Comparison of ENCODE assay signal across 9 mouse cellular contexts in genomic region chr2:77709206-77709794, GRCm38 (mm10).
DNase-seq lines count a peak whose midpoint lies in the region; ATAC-seq and TF ChIP-seq lines count a peak whose summit lies in the region.
"Had no signal": no experiment of that assay in that cellular context is flagged by ENCODE, and none has a peak within 500 bp of the region (broad histone marks: within the 10 kb centered on the region; RNA-seq: fewer than 3 reads in every experiment).

No protein-coding gene starts in this region.

- H3K4me1 ChIP-seq in embryonic facial prominence, embryonic 10.5 days, result no peaks in the 10 kb centered on the region
- peaks cover 12% of the 10 kb centered on the region for H3K4me1 ChIP-seq in hindbrain, embryonic 10.5 days (replicated peaks)
- 0 out of 2 replicates have a peak, but pooled peaks cover 5% of the 10 kb centered on the region for H3K4me1 ChIP-seq in midbrain, embryonic 14.5 days (ENCODE audit: control insufficient read depth, insufficient read depth, low read length)

- peak; percentile 43 to 44 for DNase-seq in cerebellum, adult 18-20 months
- no peak for DNase-seq in cerebellum, adult 11-12 months
- peak; percentile 27 for DNase-seq in MN1 (ENCODE audit: low spot score)
- DNase-seq in embryonic facial prominence, embryonic 10.5 days (ENCODE audit: low spot score), result peak; percentile 49
- DNase-seq in hindbrain, embryonic 10.5 days (ENCODE audit: low spot score), result peak; percentile 51
- DNase-seq in left cerebral cortex, adult 2 months (ENCODE audit: extremely low spot score in 1 of 2, low spot score in 2 of 2), result peak; percentile 33 to 37
- DNase-seq in midbrain, embryonic 14.5 days, result peak; percentile 89
- no peak for DNase-seq in spleen, adult 12 weeks (ENCODE audit: low spot score)

- no peaks in the 10 kb centered on the region for H3K27me3 ChIP-seq in embryonic facial prominence, embryonic 10.5 days (replicated peaks; ENCODE audit: low read depth, poor library complexity, severe bottlenecking)
- no peaks in the 10 kb centered on the region for H3K27me3 ChIP-seq in hindbrain, embryonic 10.5 days (ENCODE audit: insufficient read depth, poor library complexity, severe bottlenecking)
- H3K27me3 ChIP-seq in midbrain, embryonic 14.5 days (ENCODE audit: control insufficient read depth, insufficient read depth, low read length), result no peaks in the 10 kb centered on the region

- peak; percentile 89 for TF ChIP-seq CTCF in left cerebral cortex, adult 2 months (IDR thresholded peaks at IDR 0.05)

- H3K36me3 ChIP-seq in embryonic facial prominence, embryonic 10.5 days (replicated peaks), result no peaks in the 10 kb centered on the region
- no peaks in the 10 kb centered on the region for H3K36me3 ChIP-seq in hindbrain, embryonic 10.5 days
- H3K36me3 ChIP-seq in midbrain, embryonic 14.5 days (ENCODE audit: control insufficient read depth, insufficient read depth, low read length), result no peaks in the 10 kb centered on the region
- H3K36me3 ChIP-seq: G1E had no signal

- H3K9ac ChIP-seq in midbrain, embryonic 14.5 days (replicated peaks; ENCODE audit: low read length), result no peak overlapping the region

- H3K4me2 ChIP-seq in midbrain, embryonic 14.5 days (ENCODE audit: low read length), result peak overlapping the region; percentile 36

- ATAC-seq in midbrain, embryonic 14.5 days (ENCODE audit: low FRiP score, low TSS enrichment), result no peak; the same call in 1 of the 2 replicates

- WGBS in embryonic facial prominence, embryonic 10.5 days, result 27% methylated on average over 7 of the region's 7 CpGs
- WGBS in hindbrain, embryonic 10.5 days, result 28% methylated on average over 7 of the region's 7 CpGs
- WGBS in midbrain, embryonic 14.5 days, result 27% methylated on average over 7 of the region's 7 CpGs

- intact Hi-C loops in left cerebral cortex, adult 2 months (cut with DNase I), result loop anchor here (1.0 to 5.0 kb wide), 5 partner anchors 253 to 737 kb away; no protein-coding TSS in a partner anchor

- no peaks in the 10 kb centered on the region for H3K9me3 ChIP-seq in embryonic facial prominence, embryonic 10.5 days
- H3K9me3 ChIP-seq in hindbrain, embryonic 10.5 days, result no peaks in the 10 kb centered on the region
- no peaks in the 10 kb centered on the region for H3K9me3 ChIP-seq in midbrain, embryonic 14.5 days (ENCODE audit: control insufficient read depth, low read length)

- H3K27ac ChIP-seq in embryonic facial prominence, embryonic 10.5 days (replicated peaks), result no peak overlapping the region
- H3K27ac ChIP-seq in hindbrain, embryonic 10.5 days, result no peak overlapping the region
- no peak overlapping the region for H3K27ac ChIP-seq in left cerebral cortex, adult 2 months
- no peak overlapping the region for H3K27ac ChIP-seq in midbrain, embryonic 14.5 days (replicated peaks; ENCODE audit: low read depth, low read length)

- H3K4me3 ChIP-seq in embryonic facial prominence, embryonic 10.5 days, result no peak overlapping the region
- no peak overlapping the region for H3K4me3 ChIP-seq in hindbrain, embryonic 10.5 days
- no peak overlapping the region for H3K4me3 ChIP-seq in left cerebral cortex, adult 2 months
- H3K4me3 ChIP-seq in midbrain, embryonic 14.5 days (replicated peaks; ENCODE audit: low read depth, low read length), result no peak overlapping the region

Comparison
In these comparisons a context has a peak if more than half of its experiments do, and no peak if none do; other contexts are left out.
1. DNase-seq: peak in cerebellum, adult 18-20 months (2 of 2), MN1 (single experiment), embryonic facial prominence, embryonic 10.5 days (single experiment), hindbrain, embryonic 10.5 days (single experiment), left cerebral cortex, adult 2 months (2 of 2) and midbrain, embryonic 14.5 days (single experiment); none in cerebellum, adult 11-12 months (single experiment) and spleen, adult 12 weeks (single experiment).